Mouse (Mus musculus): ENCODE results near the gene Fam50b. TPM values are rescaled to one million over a fixed set of nuclear protein-coding genes. Genes with fewer than 3 reads are reported as not detected.

Fam50b gene
- polyA plus RNA-seq, 1 experiment from 2014 or later, result not detected

DNA sequence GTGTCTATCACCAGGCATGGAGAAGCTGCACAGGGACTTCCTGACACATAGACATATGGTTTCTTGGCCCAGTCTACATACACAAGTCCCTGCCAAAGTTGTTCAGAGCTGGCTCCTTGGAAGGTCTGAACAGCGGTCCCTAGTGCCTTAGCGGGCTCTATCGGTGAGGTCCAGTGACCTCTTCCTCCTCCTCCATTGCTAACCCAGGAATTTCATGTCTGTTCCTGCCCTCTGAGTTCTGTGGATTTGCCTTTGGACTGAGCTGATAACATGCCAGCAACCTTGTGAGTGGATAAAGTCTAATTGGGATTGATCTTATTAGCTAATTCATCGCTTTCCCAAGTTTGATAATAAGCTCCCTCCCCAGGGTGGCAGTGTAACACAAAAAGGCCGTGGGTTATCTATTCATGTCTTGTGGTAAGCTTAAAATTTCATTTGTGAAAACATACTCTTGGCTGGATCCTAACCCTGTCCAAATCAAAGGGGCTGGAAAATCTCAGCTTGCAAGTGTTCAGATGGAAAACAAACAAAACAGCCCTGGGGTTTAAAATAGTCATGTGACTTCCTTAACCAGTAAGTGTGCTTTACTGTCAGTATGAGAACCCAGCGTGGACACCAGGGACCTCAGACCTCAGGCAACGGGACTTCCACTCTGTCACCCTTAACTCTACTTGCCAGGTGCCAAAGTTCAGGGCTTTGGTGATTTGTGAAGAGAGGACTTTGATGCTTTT, 3.5 kb downstream of the Fam50b start:
- TF ChIP-seq CTCF (IDR thresholded peaks at IDR 0.05), result no peak
- H3K27me3 ChIP-seq, result no peaks in the 10 kb centered on the region
- no peak for DNase-seq (ENCODE audit: low read depth, low spot score)
- ChIA-PET POLR2A (no interaction called here), CTCF (interaction anchor here (0.7 to 1.9 kb wide), 3 partner anchors 9 to 23 kb away, joined by 3 to 4 read pairs (median 3); no protein-coding TSS in a partner anchor)
- in situ Hi-C loops (cut with MboI; ENCODE audit: low pct_unique_long_range_greater_than_20kb), result no loop called here
- no peak for ATAC-seq

DNA sequence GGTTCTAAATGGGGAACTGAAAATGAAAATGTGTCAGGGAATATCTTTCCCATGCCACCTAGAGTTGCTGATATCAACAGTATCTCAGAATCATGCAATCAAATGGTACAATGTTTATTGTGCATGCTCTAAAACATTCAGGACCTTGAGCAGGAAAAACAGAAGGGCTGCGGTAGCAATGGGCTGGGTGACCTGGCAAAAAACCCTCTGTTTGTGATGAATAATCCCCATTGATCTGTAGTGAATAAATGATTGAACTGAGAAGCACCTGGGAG, 4.0 kb downstream of the Fam50b start:
- ChIA-PET CTCF (interaction anchor here (0.9 to 1.9 kb wide), 2 partner anchors 8 to 22 kb away, joined by 3 to 4 read pairs; no protein-coding TSS in a partner anchor), POLR2A (no interaction called here)
- DNase-seq (ENCODE audit: low read depth, low spot score) (no peak), ATAC-seq (no peak)
- TF ChIP-seq CTCF (IDR thresholded peaks at IDR 0.05), result no peak
- in situ Hi-C loops (cut with MboI; ENCODE audit: low pct_unique_long_range_greater_than_20kb), result no loop called here
- H3K27me3 ChIP-seq, result no peaks in the 10 kb centered on the region

DNA sequence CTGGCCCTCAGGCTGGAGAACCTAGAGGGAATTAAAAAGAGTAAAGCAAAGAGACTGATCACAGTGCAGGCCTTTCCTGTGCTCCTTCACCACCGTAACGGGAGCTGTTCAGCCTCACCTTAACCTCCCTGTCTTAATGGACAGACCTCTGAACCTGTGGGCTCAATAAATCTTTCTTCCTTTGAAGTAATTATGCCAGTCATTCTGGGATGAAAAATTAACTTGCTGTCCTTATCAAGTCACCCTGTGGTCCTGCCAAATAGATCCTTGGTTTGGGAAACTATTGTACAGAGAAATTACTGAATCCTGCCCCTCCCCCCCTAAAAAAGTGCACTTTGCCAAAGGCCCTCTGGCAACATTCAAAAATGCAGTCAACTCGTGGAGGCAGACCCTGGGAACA, 4.4 kb downstream of the Fam50b start:
- TF ChIP-seq CTCF (IDR thresholded peaks at IDR 0.05), result no peak

GRCm38 (mm10) chr13:34741254-34741653, 6.6 kb downstream of the Fam50b start:
- ChIA-PET CTCF (interaction anchor here (1.5 to 1.6 kb wide), 2 partner anchors 10 to 19 kb away, joined by 3 to 6 read pairs; no protein-coding TSS in a partner anchor), POLR2A (no interaction called here)
- no peak for ATAC-seq
- no peak for TF ChIP-seq CTCF (IDR thresholded peaks at IDR 0.05)
- in situ Hi-C loops (cut with MboI; ENCODE audit: low pct_unique_long_range_greater_than_20kb), result no loop called here
- DNase-seq (ENCODE audit: low read depth, low spot score), result no peak
- H3K27me3 ChIP-seq, result no peaks in the 10 kb centered on the region

More for the DNA sequence above, 4.4 kb downstream of the Fam50b start:
- POLR2A ChIA-PET, result no interaction called here
- ATAC-seq (no peak), DNase-seq (ENCODE audit: low read depth, low spot score) (no peak)
- in situ Hi-C loops (cut with MboI; ENCODE audit: low pct_unique_long_range_greater_than_20kb), result no loop called here
- CTCF ChIA-PET, result no interaction called here
- no peaks in the 10 kb centered on the region for H3K27me3 ChIP-seq

- ChIA-PET CTCF (interaction anchor here (1.5 to 1.6 kb wide), 2 partner anchors 11 to 19 kb away, joined by 3 to 6 read pairs; no protein-coding TSS in a partner anchor), POLR2A (no interaction called here)
These were observed 7.3 kb downstream of the Fam50b start for GRCm38 (mm10) chr13:34741813-34742568.

DNA sequence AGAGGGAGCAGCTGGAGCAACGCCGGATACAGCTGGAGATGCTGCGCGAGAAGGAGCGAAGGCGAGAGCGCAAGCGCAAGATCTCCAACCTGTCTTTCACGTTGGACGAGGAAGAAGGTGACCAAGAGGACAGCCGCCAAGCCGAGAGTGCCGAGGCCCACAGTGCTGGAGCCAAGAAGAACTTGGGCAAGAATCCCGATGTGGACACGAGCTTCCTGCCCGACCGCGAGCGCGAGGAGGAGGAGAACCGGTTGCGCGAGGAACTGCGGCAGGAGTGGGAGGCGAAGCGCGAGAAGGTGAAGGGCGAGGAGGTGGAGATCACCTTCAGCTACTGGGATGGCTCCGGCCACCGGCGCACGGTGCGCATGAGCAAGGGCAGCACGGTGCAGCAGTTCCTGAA, 12.2 kb downstream of the Fam50b start:
- in situ Hi-C loops (cut with MboI; ENCODE audit: low pct_unique_long_range_greater_than_20kb), result no loop called here
- ATAC-seq (no peak), DNase-seq (ENCODE audit: low read depth, low spot score) (no peak)
- ChIA-PET CTCF (interaction anchor here (1.2 kb wide), 1 partner anchor 9 kb away, joined by 4 read pairs; no protein-coding TSS in a partner anchor), POLR2A (interaction anchor here (1.0 kb wide), 1 partner anchor 13 kb away, joined by 3 read pairs; no protein-coding TSS in a partner anchor)
- H3K27me3 ChIP-seq, result no peaks in the 10 kb centered on the region
- no peak for TF ChIP-seq CTCF (IDR thresholded peaks at IDR 0.05)

More at GRCm38 (mm10) chr13:34741813-34742568, 7.3 kb downstream of the Fam50b start:
- DNase-seq (ENCODE audit: low read depth, low spot score), result no peak
- in situ Hi-C loops (cut with MboI; ENCODE audit: low pct_unique_long_range_greater_than_20kb), result no loop called here
- no peak for ATAC-seq
- no peaks in the 10 kb centered on the region for H3K27me3 ChIP-seq
- TF ChIP-seq CTCF (IDR thresholded peaks at IDR 0.05), result no peak

DNA sequence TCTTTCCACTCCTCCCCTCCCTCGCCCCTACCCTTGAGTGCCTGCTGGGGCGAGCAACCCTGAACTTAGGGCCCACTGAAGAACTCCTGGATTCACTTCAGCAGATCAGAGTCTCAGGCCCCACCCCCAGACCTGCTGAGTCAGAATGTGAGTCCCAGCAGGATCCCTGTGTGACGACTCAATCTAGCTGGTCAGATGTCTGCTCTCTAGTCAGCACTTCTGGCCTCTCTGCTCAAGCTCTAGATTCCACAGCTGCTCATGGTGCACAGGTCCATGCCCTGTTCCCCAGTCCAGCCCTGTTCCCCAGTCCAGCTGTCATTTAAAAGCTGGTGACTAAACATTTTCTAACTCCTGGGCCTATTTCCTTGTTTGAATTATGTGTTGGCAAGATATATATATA, 13.9 kb downstream of the Fam50b start:
- POLR2A ChIA-PET, result no interaction called here
- in situ Hi-C loops (cut with MboI; ENCODE audit: low pct_unique_long_range_greater_than_20kb), result no loop called here

DNA sequence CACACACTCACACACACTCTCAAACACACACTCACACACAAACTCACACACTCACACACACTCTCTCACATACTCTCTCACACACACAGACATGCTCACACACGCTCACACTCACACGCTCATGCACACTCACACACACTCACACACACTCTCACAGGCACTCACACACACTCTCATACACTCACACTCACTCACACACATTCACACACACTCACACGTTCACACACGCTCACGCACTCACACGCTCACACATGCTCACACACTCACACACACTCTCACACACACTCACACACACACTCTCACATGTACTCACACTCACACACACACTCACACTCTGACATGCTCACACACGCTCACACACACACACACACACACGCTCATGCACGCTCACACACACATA, 24.6 kb downstream of the Fam50b start:
- ATAC-seq (no peak), DNase-seq (ENCODE audit: low read depth, low spot score) (no peak)
- no peaks in the 10 kb centered on the region for H3K27me3 ChIP-seq
- no peak for TF ChIP-seq CTCF (IDR thresholded peaks at IDR 0.05)
- ChIA-PET CTCF (no interaction called here), POLR2A (no interaction called here)
- in situ Hi-C loops (cut with MboI; ENCODE audit: low pct_unique_long_range_greater_than_20kb), result no loop called here

More for the DNA sequence above, 13.9 kb downstream of the Fam50b start:
- H3K27me3 ChIP-seq, result no peaks in the 10 kb centered on the region
- no peak for TF ChIP-seq CTCF (IDR thresholded peaks at IDR 0.05)
- ATAC-seq (peak; percentile 60), DNase-seq (ENCODE audit: low read depth, low spot score) (no peak)
- CTCF ChIA-PET, result interaction anchor here (1.0 kb wide), 1 partner anchor 15 kb away, joined by 3 read pairs; no protein-coding TSS in a partner anchor

DNA sequence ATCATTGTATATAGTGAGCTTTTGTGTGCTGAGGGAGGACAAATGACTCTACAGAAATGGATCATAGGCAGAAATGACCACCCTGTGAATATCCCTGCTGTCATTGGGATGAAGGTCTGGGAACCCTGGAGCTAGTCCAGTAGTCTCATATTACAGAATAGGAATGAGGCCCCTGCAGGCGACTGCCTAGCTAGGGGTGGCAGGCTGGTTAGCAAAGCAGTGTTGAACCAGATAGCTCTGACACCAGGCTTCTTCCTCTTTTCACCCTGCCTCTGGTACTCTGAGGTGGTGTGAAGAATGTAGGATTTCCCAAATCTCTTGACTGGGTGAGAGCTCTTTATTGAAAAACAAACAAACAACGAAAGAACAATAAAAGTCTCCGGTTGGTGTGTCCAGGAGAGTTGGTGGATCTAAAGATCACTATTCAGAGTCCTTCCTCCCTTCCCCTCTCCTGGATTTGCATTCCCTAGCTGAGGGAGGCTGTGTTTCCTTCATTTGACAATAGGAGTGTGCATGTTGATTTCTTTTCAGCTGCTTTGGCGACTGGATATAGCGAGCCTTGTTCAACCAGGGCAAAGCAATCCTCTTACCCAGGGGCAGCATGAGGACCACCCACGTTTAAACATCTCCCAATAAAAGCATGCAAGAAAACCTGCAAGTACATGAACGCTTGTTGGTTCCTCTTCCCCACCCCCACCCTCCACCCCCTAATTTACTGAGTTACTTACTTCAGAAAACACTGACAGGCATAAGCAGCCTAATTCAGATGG, 26.1 kb downstream of the Fam50b start:
- CTCF ChIA-PET, result interaction anchor here (1.3 to 1.5 kb wide), 2 partner anchors 19 to 22 kb away, joined by 3 to 6 read pairs; no protein-coding TSS in a partner anchor
- in situ Hi-C loops (cut with MboI; ENCODE audit: low pct_unique_long_range_greater_than_20kb), result no loop called here

GRCm38 (mm10) chr13:34762136-34762535, 27.5 kb downstream of the Fam50b start:
- no peaks in the 10 kb centered on the region for H3K27me3 ChIP-seq
- ChIA-PET POLR2A (no interaction called here), CTCF (interaction anchor here (0.7 to 1.5 kb wide), 3 partner anchors 26 to 119 kb away, joined by 3 to 4 read pairs (median 3); partner anchors contain the start of gene Fam50b)
- no peak for TF ChIP-seq CTCF (IDR thresholded peaks at IDR 0.05)
- ATAC-seq (no peak), DNase-seq (ENCODE audit: low read depth, low spot score) (no peak)
- in situ Hi-C loops (cut with MboI; ENCODE audit: low pct_unique_long_range_greater_than_20kb), result no loop called here

More for the DNA sequence above, 26.1 kb downstream of the Fam50b start:
- TF ChIP-seq CTCF (IDR thresholded peaks at IDR 0.05), result no peak
- H3K27me3 ChIP-seq, result no peaks in the 10 kb centered on the region
- no peak for ATAC-seq
- no peak for DNase-seq (ENCODE audit: low read depth, low spot score)
- POLR2A ChIA-PET, result no interaction called here

Data from Patski (cell line).